Mouse (Mus musculus) induced T-regulatory cell, adult 2 months (primary cell): Measurements from ENCODE around the gene Ntng1.
"Not testable (repeated sequence)": the region's sequence is repeated elsewhere in the genome, so short reads cannot be mapped to it uniquely, and the experiment has no call there.

Experiments used
- DNase-seq: peaks from one replicate; pipeline ENCODE4 v3.0.0-alpha.2; 2012; ENCODE audit warnings: low read depth

Ntng1 gene

DNA sequence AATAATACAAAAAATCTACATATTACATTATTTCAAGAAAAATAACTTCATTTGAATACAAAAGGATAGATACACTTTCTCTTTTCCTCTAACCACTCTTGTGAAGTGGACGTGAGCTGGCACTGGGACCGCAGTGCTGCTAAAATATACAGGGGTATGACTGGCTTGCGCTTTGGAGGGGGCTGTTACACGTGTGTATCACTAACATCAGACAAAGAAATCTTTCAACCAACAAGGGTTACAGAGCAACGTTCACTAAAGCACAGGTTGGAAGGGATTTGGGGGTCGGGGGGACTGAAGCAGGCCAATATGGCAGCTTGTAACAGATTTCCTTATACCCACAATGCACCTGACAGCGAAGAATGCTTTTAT is 361.9 kb downstream of the Ntng1 start:
- no peak for DNase-seq

DNA sequence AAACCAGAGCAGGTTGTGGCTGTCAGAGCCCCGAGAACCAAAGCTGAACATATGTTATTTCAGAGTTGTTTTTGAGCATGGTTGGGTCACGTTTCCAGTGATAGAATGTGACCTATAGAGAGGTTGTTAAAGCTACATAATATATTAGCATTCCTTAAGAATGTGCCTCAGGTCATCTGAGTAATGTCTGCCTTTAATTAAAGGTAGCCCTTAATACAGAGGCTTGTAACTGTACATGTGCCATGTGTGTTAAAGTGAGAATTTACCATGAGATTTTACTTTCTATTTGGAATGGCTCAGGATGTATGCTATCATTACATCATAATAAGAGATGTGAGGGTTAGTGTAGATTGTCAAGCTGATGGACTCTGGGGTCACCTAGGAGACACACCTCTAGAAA is 368.6 kb downstream of the Ntng1 start:
- DNase-seq: no peak

DNA sequence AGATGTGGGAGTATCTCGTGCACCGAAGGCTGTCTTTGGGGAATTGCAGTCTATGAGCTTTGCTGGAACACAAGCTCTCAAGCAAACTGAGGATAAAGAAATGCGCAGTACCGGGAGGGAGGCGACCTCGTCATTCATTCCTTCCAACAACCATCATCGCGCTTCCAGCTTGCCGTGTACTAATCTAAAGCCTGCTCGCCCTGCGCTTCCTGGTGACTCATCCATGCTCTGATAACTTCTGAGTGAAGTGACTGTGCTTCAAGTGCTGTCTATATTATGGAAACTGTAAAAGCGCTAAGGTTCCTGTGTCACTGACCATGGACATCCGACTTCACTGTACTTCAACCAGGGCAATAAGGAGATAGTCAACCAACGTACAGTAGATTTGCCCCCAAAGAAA is 371.7 kb downstream of the Ntng1 start:
- DNase-seq: no peak

DNA sequence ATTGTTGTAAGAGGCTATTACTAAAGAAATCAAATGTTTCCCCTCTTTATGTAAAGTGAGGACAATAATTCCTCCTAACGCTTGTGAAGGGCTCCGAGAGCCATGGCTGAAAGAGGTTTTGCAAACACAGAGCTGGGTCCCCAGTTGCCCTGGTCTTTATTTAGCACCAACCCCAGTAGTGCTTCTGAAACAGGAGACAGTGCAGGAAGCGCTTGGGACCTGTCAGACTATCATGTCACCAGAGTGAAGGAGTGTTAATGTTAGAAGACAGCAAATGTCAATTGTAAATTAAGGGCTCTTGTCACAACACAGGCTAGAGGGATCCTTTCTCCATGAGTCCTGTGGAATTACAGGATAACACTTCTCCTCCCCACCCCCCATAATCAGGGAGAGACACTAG is 376.9 kb downstream of the Ntng1 start:
- no peak for DNase-seq

DNA sequence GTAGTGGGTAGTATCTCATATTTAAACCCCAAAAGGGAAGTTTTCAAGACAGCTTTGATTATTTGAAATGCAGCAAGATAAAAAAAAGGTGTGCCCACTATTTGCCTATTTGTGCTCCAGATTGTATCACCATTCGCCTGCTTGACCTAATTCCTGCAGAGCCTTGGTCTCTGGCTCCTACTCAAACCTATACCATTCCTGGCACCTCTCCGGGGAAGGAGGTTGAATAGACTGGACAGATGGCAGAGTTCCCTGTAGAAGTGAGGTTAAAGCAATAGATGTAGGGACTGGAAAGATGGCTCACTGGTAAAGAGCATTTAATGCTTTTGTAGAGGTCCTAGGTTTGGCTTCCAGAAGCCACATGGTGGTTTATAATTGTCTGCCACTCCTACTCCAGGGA is 378.2 kb downstream of the Ntng1 start:
- no peak for DNase-seq

DNA sequence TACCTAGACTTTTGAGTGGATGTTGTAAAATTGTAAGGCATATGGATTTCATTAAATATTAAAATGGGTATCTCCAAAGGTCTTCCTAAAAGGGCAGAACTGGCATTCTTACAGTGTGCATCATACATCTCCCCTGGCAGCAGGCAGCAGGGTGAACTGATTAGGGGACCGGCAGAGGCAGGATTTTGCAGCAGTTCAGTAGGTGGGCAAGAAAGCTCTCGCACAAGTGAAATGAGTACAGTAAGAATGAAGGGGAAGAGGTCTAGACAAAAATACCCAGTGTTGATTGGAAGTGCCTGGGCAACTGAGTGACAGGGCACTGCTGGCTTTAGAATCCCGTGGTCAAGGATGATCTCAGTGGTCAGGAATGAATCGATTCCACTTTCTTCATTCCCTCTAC is 378.7 kb downstream of the Ntng1 start:
- no peak for DNase-seq

DNA sequence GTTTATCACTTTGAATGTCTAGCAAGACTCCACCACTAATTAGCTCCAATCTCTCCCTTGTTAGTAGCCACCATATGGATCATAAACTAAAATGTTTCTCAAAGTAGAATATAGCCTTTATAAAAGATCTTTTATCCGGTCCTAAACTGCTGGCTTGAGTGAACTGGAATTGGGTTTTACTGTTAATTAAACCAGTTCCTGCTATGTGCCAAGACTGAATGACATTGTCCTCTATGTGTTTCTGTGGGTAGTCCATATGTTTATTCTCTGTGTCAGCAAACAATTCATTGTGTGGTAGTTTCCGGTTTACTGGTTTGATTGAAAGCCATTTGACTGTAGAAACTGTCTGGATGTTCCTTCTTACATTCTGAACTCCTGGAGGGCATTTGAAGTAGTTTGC is 387.4 kb downstream of the Ntng1 start:
- DNase-seq: no peak

DNA sequence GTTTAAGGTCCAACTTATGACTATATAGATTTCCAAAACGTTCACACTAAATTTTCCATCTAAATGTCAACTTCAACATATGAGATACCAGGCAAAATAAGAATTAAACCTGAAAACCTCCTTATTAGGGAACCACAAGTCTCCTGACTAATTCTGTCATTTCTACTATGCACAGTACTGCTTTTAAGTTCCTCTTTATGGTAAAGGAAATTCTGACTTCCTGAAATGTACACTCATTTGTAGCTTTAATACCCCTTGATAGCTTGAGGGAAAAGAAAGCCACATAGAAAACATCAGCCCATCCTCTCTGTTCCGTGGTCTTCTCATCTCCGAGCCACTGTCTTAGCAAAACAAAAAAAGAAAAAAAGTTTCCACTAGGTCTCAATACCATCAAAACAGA is 396.2 kb downstream of the Ntng1 start:
- not testable (repeated sequence) for DNase-seq

DNA sequence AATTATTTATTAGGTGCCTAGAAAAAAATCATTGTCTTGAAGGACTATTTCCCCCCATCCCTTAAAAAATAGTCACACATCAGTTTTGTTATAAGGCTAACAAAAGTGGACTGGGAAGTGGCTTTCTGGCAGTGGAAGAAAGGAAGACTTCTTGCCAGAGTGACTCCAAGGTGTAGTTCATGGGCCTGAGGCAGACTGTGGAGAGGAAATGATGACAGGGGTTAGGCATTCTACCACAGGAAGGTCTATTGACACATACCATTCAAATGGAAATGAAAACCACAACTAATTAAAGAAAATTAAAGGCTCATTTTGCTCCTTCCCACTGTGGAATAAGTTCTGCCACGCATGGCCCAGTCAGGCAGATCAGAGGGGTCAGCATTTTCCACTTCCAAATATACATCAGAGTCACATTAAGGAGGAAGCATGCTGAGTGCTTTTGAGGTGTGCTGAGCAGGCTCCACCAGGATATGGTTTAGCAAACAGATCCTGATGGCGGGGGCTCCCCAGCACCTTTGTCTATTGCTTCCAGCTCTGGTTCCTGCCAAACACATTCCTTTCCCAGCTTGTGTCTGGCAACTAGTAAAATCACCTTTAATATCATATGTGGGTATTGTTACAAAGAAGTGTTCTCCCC is 403.2 kb downstream of the Ntng1 start:
- DNase-seq: no peak

DNA sequence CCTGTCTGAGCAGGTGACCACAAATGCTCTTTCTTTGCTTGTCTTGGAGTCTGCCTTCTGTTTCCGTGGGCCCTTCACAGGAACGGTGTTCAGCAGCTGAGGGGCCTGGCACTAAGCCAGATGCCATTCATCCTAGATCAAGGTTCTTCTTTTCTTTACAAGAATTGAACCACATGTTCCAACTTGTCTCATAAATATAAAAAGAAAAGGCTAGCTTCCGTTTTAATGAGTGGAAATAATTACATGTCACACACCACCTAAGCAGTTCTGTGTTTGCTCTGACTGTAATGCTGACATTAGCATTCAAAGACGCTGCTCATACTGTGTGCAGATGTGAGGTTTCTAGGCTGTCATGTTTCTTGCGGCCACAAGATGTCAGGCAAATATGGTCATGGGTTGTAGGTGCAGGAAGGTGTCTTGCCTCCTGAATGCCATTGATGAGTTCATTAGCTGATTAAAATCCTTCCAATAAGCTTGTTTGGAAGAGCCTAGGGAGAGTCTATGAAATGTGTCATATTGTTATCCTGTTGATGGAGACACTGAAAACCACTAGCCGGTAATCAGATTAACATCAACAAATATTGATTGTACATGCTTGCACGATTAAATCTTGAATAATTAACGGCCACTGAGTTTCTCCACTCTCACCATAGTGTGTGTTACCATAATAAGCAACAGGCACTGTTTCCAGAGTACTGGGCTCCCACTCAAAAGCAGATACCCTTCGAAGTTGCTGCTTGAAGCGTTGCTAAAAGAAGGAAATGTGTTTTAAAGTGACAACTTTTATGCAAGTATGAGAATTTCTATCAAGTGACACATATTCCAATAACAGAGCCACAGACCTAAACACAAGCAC is 411.3 kb downstream of the Ntng1 start:
- DNase-seq: peak; percentile 20

DNA sequence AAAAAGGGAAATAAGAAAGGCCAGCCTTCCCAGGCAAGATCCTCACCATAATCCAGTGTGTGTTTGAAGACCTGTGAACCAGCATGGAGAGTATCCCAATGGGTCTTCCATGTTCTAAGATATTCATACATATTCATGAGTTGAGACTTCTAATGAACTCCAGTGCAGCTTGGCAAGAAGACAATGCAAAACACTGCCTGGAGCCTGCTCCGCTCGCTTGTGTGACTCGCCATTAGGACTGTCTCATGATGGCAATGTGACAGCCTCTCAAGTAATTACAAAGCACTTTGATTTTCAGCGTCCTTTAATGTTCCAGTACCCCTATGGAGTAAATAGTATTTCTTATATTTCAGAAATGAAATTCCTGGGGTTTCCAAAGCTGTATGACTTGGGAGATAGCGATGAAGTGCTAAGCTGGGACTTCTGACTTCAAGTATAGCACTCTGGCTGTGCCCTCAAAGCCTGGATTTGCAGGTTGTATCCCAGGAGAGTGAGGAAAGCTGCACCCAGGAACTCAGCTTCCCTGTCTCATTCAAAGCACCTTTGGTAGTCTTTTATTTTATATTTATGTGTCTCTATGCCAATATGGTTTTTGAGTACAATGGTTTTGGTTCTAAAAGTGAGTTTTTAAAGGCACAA is 412.1 kb downstream of the Ntng1 start:
- DNase-seq: no peak
